ENCODE assay signal across 9 mouse cellular contexts in the genomic region with DNA sequence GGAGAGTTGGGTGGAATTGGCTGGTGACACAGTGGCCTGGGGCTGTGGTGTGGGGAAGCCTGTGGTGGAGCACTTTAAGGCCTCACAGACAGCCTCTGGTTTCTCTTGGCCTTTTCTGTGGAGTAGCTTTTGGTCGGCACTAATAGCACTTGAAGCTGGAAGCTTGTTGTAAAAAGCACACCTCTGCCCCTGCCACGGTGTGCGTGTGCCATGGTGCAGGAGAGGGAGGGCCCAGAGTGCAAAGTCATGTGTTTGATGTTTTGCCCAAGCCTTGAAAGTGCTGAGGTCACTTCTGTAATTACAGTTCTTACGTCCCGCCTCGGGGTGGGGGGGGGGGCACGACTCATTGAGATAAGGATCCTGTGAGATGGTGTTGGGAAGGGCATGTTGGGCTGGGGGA. TPM values are rescaled to one million over a fixed set of nuclear protein-coding genes. Genes with fewer than 3 reads are reported as not detected.
DNase-seq lines count a peak whose midpoint lies in the region; ATAC-seq and TF ChIP-seq lines count a peak whose summit lies in the region.
"Had no signal": no experiment of that assay in that cellular context is flagged by ENCODE, and none has a peak within 500 bp of the region (broad histone marks: within the 10 kb centered on the region; RNA-seq: fewer than 3 reads in every experiment).

No protein-coding gene starts in this region.

- peak overlapping the region; percentile 89 for H3K9ac ChIP-seq in lung, embryonic 14.5 days
- H3K9ac ChIP-seq in forebrain, embryonic 11.5 days (ENCODE audit: low read length), result peak overlapping the region; percentile 98
- peak overlapping the region; percentile 96 for H3K9ac ChIP-seq in limb, embryonic 12.5 days (replicated peaks)

- peak overlapping the region; percentile 80 for H3K4me2 ChIP-seq in lung, embryonic 14.5 days
- peak overlapping the region; percentile 93 for H3K4me2 ChIP-seq in forebrain, embryonic 11.5 days (ENCODE audit: low read depth, low read length, severe bottlenecking)
- H3K4me2 ChIP-seq in limb, embryonic 12.5 days, result peak overlapping the region; percentile 96

- H3K36me3 ChIP-seq in lung, embryonic 14.5 days (ENCODE audit: insufficient read depth), result peaks cover 42% of the 10 kb centered on the region
- H3K36me3 ChIP-seq in forebrain, embryonic 11.5 days (ENCODE audit: control insufficient read depth, insufficient read depth, low read length), result peaks cover 26% of the 10 kb centered on the region
- H3K36me3 ChIP-seq in limb, embryonic 12.5 days, result peaks cover 53% of the 10 kb centered on the region
- peaks cover 16% of the 10 kb centered on the region for H3K36me3 ChIP-seq in small intestine, adult 2 months (ENCODE audit: control insufficient read depth, insufficient read depth, low read length)

- TF ChIP-seq CTCF in lung, embryonic 14.5 days (IDR thresholded peaks at IDR 0.05; ENCODE audit: low read depth), result no peak
- no peak for TF ChIP-seq CTCF in small intestine, adult 2 months (IDR thresholded peaks at IDR 0.05; ENCODE audit: extremely low read depth, insufficient read length, insufficient replicate concordance, low read depth, low read length)
- TF ChIP-seq CTCF in layer of hippocampus, adult 2 months (conservative IDR thresholded peaks at IDR 0.05), result no peak

- peaks cover 22% of the 10 kb centered on the region for H3K4me1 ChIP-seq in lung, embryonic 14.5 days (ENCODE audit: insufficient read depth)
- H3K4me1 ChIP-seq in forebrain, embryonic 11.5 days (replicated peaks; ENCODE audit: control insufficient read depth, insufficient read depth, low read length), result peaks cover 19% of the 10 kb centered on the region
- peaks cover 38% of the 10 kb centered on the region for H3K4me1 ChIP-seq in limb, embryonic 12.5 days (replicated peaks)
- H3K4me1 ChIP-seq in small intestine, adult 2 months (ENCODE audit: control insufficient read depth, insufficient read depth, insufficient read length, low read length), result peaks cover 5% of the 10 kb centered on the region

- DNase-seq in lung, embryonic 14.5 days, result no peak
- no peak for DNase-seq in lung, postnatal 36 days
- DNase-seq in forebrain, embryonic 11.5 days (ENCODE audit: low spot score), result no peak
- no peak for DNase-seq in retina, embryonic 14.5 days (ENCODE audit: low spot score)
- DNase-seq in layer of hippocampus, adult 2 months (ENCODE audit: low spot score in 2 of 2), result no peak
- DNase-seq in spleen, postnatal 10 days (ENCODE audit: low spot score in 2 of 2), result no peak
- DNase-seq: adrenal gland, postnatal 25 days had no signal

- H3K4me3 ChIP-seq in lung, embryonic 14.5 days (ENCODE audit: low read depth, low read length), result peak overlapping the region; percentile 92
- peak overlapping the region; percentile 92 for H3K4me3 ChIP-seq in forebrain, embryonic 11.5 days (ENCODE audit: low read depth, low read length)
- H3K4me3 ChIP-seq in limb, embryonic 12.5 days (replicated peaks), result peak overlapping the region; percentile 92
- peak overlapping the region; percentile 94 for H3K4me3 ChIP-seq in small intestine, adult 2 months (ENCODE audit: low read depth, low read length)
- H3K4me3 ChIP-seq in layer of hippocampus, adult 2 months, result no peak overlapping the region

- no peak for ATAC-seq in lung, embryonic 14.5 days (ENCODE audit: insufficient read depth)
- ATAC-seq in forebrain, embryonic 11.5 days (replicated peaks; ENCODE audit: low FRiP score), result no peak
- no peak for ATAC-seq in limb, embryonic 12.5 days (ENCODE audit: insufficient number of reproducible peaks, insufficient read depth, low FRiP score, low TSS enrichment, low read depth)

- no peak for TF ChIP-seq POLR2A in small intestine, adult 2 months (IDR thresholded peaks at IDR 0.05; ENCODE audit: low read depth, low read length)

- WGBS in lung, embryonic 14.5 days, result 10% methylated on average over 7 of the region's 7 CpGs
- WGBS in forebrain, embryonic 11.5 days, result 17% methylated on average over 7 of the region's 7 CpGs
- WGBS in limb, embryonic 12.5 days, result 3% methylated on average over 7 of the region's 7 CpGs
- 14% methylated on average over 7 of the region's 7 CpGs for WGBS in small intestine, adult 2 months

- peaks cover 15% of the 10 kb centered on the region; the same call in 1 of the 2 replicates for H3K27me3 ChIP-seq in lung, embryonic 14.5 days (ENCODE audit: insufficient read depth, low read length)
- peaks cover 8% of the 10 kb centered on the region for H3K27me3 ChIP-seq in forebrain, embryonic 11.5 days (ENCODE audit: control insufficient read depth, insufficient read depth, low read length)
- peaks cover 2% of the 10 kb centered on the region; the same call in 1 of the 2 replicates for H3K27me3 ChIP-seq in limb, embryonic 12.5 days
- H3K27me3 ChIP-seq in small intestine, adult 2 months (ENCODE audit: control insufficient read depth, insufficient read depth, low read length), result peaks cover 21% of the 10 kb centered on the region

- H3K27ac ChIP-seq in lung, embryonic 14.5 days (ENCODE audit: low read depth), result no peak overlapping the region; the same call in 1 of the 2 replicates
- peak overlapping the region; percentile 90; the same call in 1 of the 2 replicates for H3K27ac ChIP-seq in forebrain, embryonic 11.5 days (ENCODE audit: low read depth, low read length)
- peak overlapping the region; percentile 98 for H3K27ac ChIP-seq in limb, embryonic 12.5 days
- no peak overlapping the region for H3K27ac ChIP-seq in small intestine, adult 2 months (ENCODE audit: insufficient read depth, low read depth, low read length)
- H3K27ac ChIP-seq in layer of hippocampus, adult 2 months, result no peak overlapping the region

- H3K9me3 ChIP-seq in lung, embryonic 14.5 days (ENCODE audit: low read depth, low read length), result no peaks in the 10 kb centered on the region
- no peaks in the 10 kb centered on the region for H3K9me3 ChIP-seq in forebrain, embryonic 11.5 days (ENCODE audit: control insufficient read depth, low read length)
- no peaks in the 10 kb centered on the region for H3K9me3 ChIP-seq in limb, embryonic 12.5 days

RNA-seq across cellular contexts. Expression of a gene that starts 1.5 kb away (rescaled TPM):
- polyA plus RNA-seq in lung, embryonic 14.5 days (2014; fragmentation: Nextera tagmentation; extraction: Ambion mirVana), result 35.6 and 43.4 TPM in 2 replicates
- 101 and 103 TPM in 2 replicates for polyA plus RNA-seq in forebrain, embryonic 11.5 days (2014; fragmentation: Nextera tagmentation; extraction: Ambion mirVana)
- polyA plus RNA-seq in limb, embryonic 12.5 days (2016; fragmentation: Nextera tagmentation; extraction: Ambion mirVana), result 121 and 122 TPM in 2 replicates
- 1.6 and 3.1 TPM in 2 replicates for polyA plus RNA-seq in small intestine, adult 2 months (2012; rRNA removed)
- total RNA-seq in layer of hippocampus, adult 2 months (2021), result 1 to 10 TPM; 2.9 to 3.1 TPM

RNA-seq across cellular contexts. Expression of a gene that starts 16.5 kb away (rescaled TPM):
- 8.5 and 8.8 TPM in 2 replicates for polyA plus RNA-seq in lung, embryonic 14.5 days (2014; fragmentation: Nextera tagmentation; extraction: Ambion mirVana)
- 9.5 and 11.2 TPM in 2 replicates for polyA plus RNA-seq in forebrain, embryonic 11.5 days (2014; fragmentation: Nextera tagmentation; extraction: Ambion mirVana)
- 11.8 and 13.0 TPM in 2 replicates for polyA plus RNA-seq in limb, embryonic 12.5 days (2016; fragmentation: Nextera tagmentation; extraction: Ambion mirVana)
- 4.4 and 4.7 TPM in 2 replicates for polyA plus RNA-seq in small intestine, adult 2 months (2012; rRNA removed)
- 10 to 100 TPM; 10.2 to 11.3 TPM for total RNA-seq in layer of hippocampus, adult 2 months (2021)

RNA-seq across cellular contexts. Expression of a gene that starts 36.3 kb away (rescaled TPM):
- not detected in 2 replicates for polyA plus RNA-seq in lung, embryonic 14.5 days (2014; fragmentation: Nextera tagmentation; extraction: Ambion mirVana)
- not detected in 2 replicates for polyA plus RNA-seq in forebrain, embryonic 11.5 days (2014; fragmentation: Nextera tagmentation; extraction: Ambion mirVana)
- not detected in 2 replicates for polyA plus RNA-seq in limb, embryonic 12.5 days (2016; fragmentation: Nextera tagmentation; extraction: Ambion mirVana)
- polyA plus RNA-seq in small intestine, adult 2 months (2012; rRNA removed), result 10.8 and 2,214 TPM in 2 replicates
- not detected for total RNA-seq in layer of hippocampus, adult 2 months (2021)
- total RNA-seq: adrenal gland, postnatal 25 days had no signal

Comparison
In these comparisons a context has a peak if more than half of its experiments do, and no peak if none do; other contexts are left out.
1. H3K27ac ChIP-seq: peak in forebrain, embryonic 11.5 days (single experiment) and limb, embryonic 12.5 days (single experiment); none in lung, embryonic 14.5 days (single experiment), small intestine, adult 2 months (single experiment) and layer of hippocampus, adult 2 months (single experiment).
2. RNA of a gene that starts 36.3 kb away (polyA plus RNA-seq): 10.8 to 2,214 TPM in small intestine, adult 2 months; not detected in lung, embryonic 14.5 days, not detected in forebrain, embryonic 11.5 days and not detected in limb, embryonic 12.5 days; every median in the first group is over 10 times any median in the second.
3. Peak in every context shown above with its lines, with median percentiles within 50 percentile points of each other: H3K4me2 ChIP-seq and H3K9ac ChIP-seq.